ENCODE assay signal across 8 mouse cellular contexts in genomic region chr10:93159651-93160496, GRCm38 (mm10). TPM values are rescaled to one million over a fixed set of nuclear protein-coding genes. Genes with fewer than 3 reads are reported as not detected.
DNase-seq lines count a peak whose midpoint lies in the region; ATAC-seq lines count a peak whose summit lies in the region.

No protein-coding gene starts in this region.

- 0 out of 2 replicates have a peak overlapping the region, but pooled peaks have one; percentile 33 for H3K9ac ChIP-seq in limb, embryonic 15.5 days
- H3K9ac ChIP-seq in stomach, embryonic 14.5 days (replicated peaks; ENCODE audit: low read depth, low read length), result no peak overlapping the region

- H3K4me2 ChIP-seq in limb, embryonic 15.5 days, result peak overlapping the region; percentile 61
- H3K4me2 ChIP-seq in stomach, embryonic 14.5 days (replicated peaks; ENCODE audit: low read depth, low read length), result peak overlapping the region; percentile 52

- H3K36me3 ChIP-seq in limb, embryonic 15.5 days, result no peaks in the 10 kb centered on the region
- H3K36me3 ChIP-seq in stomach, embryonic 14.5 days (ENCODE audit: control insufficient read depth, insufficient read depth, low read length), result no peaks in the 10 kb centered on the region

- peak; percentile 59 for ATAC-seq in limb, embryonic 15.5 days (ENCODE audit: insufficient number of reproducible peaks, low FRiP score, low TSS enrichment, low read depth)
- ATAC-seq in stomach, embryonic 14.5 days (ENCODE audit: insufficient number of reproducible peaks, insufficient read depth, low FRiP score, low read depth), result no peak; the same call in 1 of the 2 replicates

- H3K27ac ChIP-seq in limb, embryonic 15.5 days, result peak overlapping the region; percentile 67
- H3K27ac ChIP-seq in stomach, embryonic 14.5 days (ENCODE audit: low read length), result peak overlapping the region; percentile 56; the same call in 1 of the 2 replicates

- peak; percentile 40 for DNase-seq in cerebellum, adult 9-10 months
- no peak for DNase-seq in cerebellum, adult 8-10 months
- peak; percentile 15 for DNase-seq in thymus, postnatal 0 days (ENCODE audit: low spot score)
- DNase-seq in thymus, postnatal 14 days, result no peak
- DNase-seq in adrenal gland, postnatal 4 days (ENCODE audit: low spot score in 2 of 2), result no peak
- no peak for DNase-seq in adrenal gland, adult 8-10 months

- H3K4me1 ChIP-seq in limb, embryonic 15.5 days, result peaks cover 19% of the 10 kb centered on the region
- 0 out of 2 replicates have a peak, but pooled peaks cover 5% of the 10 kb centered on the region for H3K4me1 ChIP-seq in stomach, embryonic 14.5 days (ENCODE audit: control insufficient read depth, insufficient read depth, low read length)

- 27% methylated on average over 17 of the region's 17 CpGs for WGBS in limb, embryonic 15.5 days
- WGBS in stomach, embryonic 14.5 days, result 23% methylated on average over 17 of the region's 17 CpGs

- no peaks in the 10 kb centered on the region for H3K9me3 ChIP-seq in limb, embryonic 15.5 days
- no peaks in the 10 kb centered on the region for H3K9me3 ChIP-seq in stomach, embryonic 14.5 days (ENCODE audit: control insufficient read depth, low read depth, low read length)

- H3K4me3 ChIP-seq in limb, embryonic 15.5 days, result peak overlapping the region; percentile 96
- peak overlapping the region; percentile 98 for H3K4me3 ChIP-seq in stomach, embryonic 14.5 days (ENCODE audit: low read depth, low read length)

- H3K27me3 ChIP-seq in limb, embryonic 15.5 days, result no peaks in the 10 kb centered on the region
- H3K27me3 ChIP-seq in stomach, embryonic 14.5 days (ENCODE audit: control insufficient read depth, insufficient read depth, low read length), result no peaks in the 10 kb centered on the region

RNA-seq across cellular contexts. Expression of gene Cdk17, which starts 0.8 kb away (rescaled TPM):
- polyA plus RNA-seq in thymus, postnatal 0 days (2015; fragmentation: Nextera tagmentation; extraction: Ambion mirVana), result 46.3 and 55.3 TPM in 2 replicates
- polyA plus RNA-seq in limb, embryonic 15.5 days (2015; fragmentation: Nextera tagmentation; extraction: Ambion mirVana), result 11.2 and 15.2 TPM in 2 replicates
- 23.0 and 26.5 TPM in 2 replicates for polyA plus RNA-seq in stomach, embryonic 14.5 days (2014; fragmentation: Nextera tagmentation; extraction: Ambion mirVana)
- total RNA-seq in adrenal gland, postnatal 4 days (2021), result 10 to 100 TPM; 30.5 to 33.1 TPM
- 10 to 100 TPM; 24.6 to 30.2 (median 28.1) TPM for total RNA-seq in adrenal gland, adult 8-10 months (2022)

Comparison
In these comparisons a context has a peak if more than half of its experiments do, and no peak if none do; other contexts are left out.
1. DNase-seq: peak in cerebellum, adult 9-10 months (single experiment) and thymus, postnatal 0 days (single experiment); none in cerebellum, adult 8-10 months (single experiment), thymus, postnatal 14 days (single experiment), adrenal gland, postnatal 4 days (0 of 2) and adrenal gland, adult 8-10 months (single experiment).